Comparison of ENCODE assay signal across 9 mouse cellular contexts in the genomic region with DNA sequence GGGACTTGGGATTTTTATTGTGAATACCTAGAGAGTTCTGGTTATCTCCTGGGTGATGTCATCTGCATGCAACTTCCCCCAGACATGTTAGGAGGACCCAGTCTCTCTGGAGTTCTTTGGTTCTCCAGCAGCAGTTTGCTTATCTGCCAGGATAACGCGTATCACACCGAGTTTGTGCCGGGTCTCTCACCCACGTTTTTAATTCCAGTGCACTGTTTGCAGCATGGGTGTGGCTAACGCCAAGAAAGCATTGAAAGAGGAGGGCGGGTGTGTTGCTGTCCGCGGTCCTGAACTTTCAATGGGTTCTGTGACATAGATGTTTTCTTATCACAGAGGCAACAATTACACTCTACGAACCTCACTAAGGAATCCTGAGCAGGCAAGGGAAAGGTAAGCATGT. TPM values are rescaled to one million over a fixed set of nuclear protein-coding genes. Genes with fewer than 3 reads are reported as not detected.
A peak's percentile ranks its signal among the peaks of the same experiment; 100 is the strongest.
DNase-seq lines count a peak whose midpoint lies in the region; ATAC-seq and TF ChIP-seq lines count a peak whose summit lies in the region.
"Had no signal": no experiment of that assay in that cellular context is flagged by ENCODE, and none has a peak within 500 bp of the region (broad histone marks: within the 10 kb centered on the region; RNA-seq: fewer than 3 reads in every experiment).

No protein-coding gene starts in this region.

- no peaks in the 10 kb centered on the region for H3K27me3 ChIP-seq in heart, embryonic 12.5 days (replicated peaks)
- H3K27me3 ChIP-seq in G1E (ENCODE audit: insufficient read depth, low read length): no peaks in the 10 kb centered on the region
- H3K27me3 ChIP-seq in liver, embryonic 13.5 days: no peaks in the 10 kb centered on the region
- H3K27me3 ChIP-seq in stomach, postnatal 0 days (ENCODE audit: control insufficient read depth, insufficient read depth, low read length): no peaks in the 10 kb centered on the region

- WGBS in heart, embryonic 12.5 days: under 1% methylated on average over 10 of the region's 10 CpGs
- WGBS in liver, embryonic 13.5 days (ENCODE audit: insufficient replicate concordance): 2% methylated on average over 10 of the region's 10 CpGs
- 3% methylated on average over 10 of the region's 10 CpGs for WGBS in stomach, postnatal 0 days

- H3K9me3 ChIP-seq in heart, embryonic 12.5 days (replicated peaks): no peaks in the 10 kb centered on the region
- no peaks in the 10 kb centered on the region for H3K9me3 ChIP-seq in G1E (replicated peaks)
- no peaks in the 10 kb centered on the region for H3K9me3 ChIP-seq in liver, embryonic 13.5 days (replicated peaks)
- H3K9me3 ChIP-seq in stomach, postnatal 0 days (ENCODE audit: control insufficient read depth, low read length): no peaks in the 10 kb centered on the region
- H3K9me3 ChIP-seq: limb, embryonic 12.5 days had no signal

- no peak overlapping the region for H3K4me2 ChIP-seq in heart, embryonic 12.5 days
- no peak overlapping the region for H3K4me2 ChIP-seq in liver, embryonic 13.5 days
- H3K4me2 ChIP-seq in stomach, postnatal 0 days (replicated peaks; ENCODE audit: low read depth): no peak overlapping the region
- H3K4me2 ChIP-seq: limb, embryonic 12.5 days had no signal

- no peak overlapping the region for H3K4me3 ChIP-seq in heart, embryonic 12.5 days
- H3K4me3 ChIP-seq in G1E (ENCODE audit: low read depth, low read length): no peak overlapping the region
- H3K4me3 ChIP-seq in liver, embryonic 13.5 days (replicated peaks): no peak overlapping the region
- H3K4me3 ChIP-seq in stomach, postnatal 0 days (ENCODE audit: low read depth, low read length): no peak overlapping the region
- H3K4me3 ChIP-seq: limb, embryonic 12.5 days had no signal

- no peaks in the 10 kb centered on the region for H3K36me3 ChIP-seq in heart, embryonic 12.5 days
- no peaks in the 10 kb centered on the region for H3K36me3 ChIP-seq in G1E (replicated peaks)
- H3K36me3 ChIP-seq in liver, embryonic 13.5 days: no peaks in the 10 kb centered on the region
- no peaks in the 10 kb centered on the region for H3K36me3 ChIP-seq in stomach, postnatal 0 days (ENCODE audit: control insufficient read depth, insufficient read depth, low read length)
- H3K36me3 ChIP-seq: limb, embryonic 12.5 days had no signal

- H3K4me1 ChIP-seq in heart, embryonic 12.5 days (replicated peaks): 0 out of 2 replicates have a peak, but pooled peaks cover 2% of the 10 kb centered on the region
- H3K4me1 ChIP-seq in G1E (ENCODE audit: insufficient read depth, low read depth, low read length): no peaks in the 10 kb centered on the region
- no peaks in the 10 kb centered on the region for H3K4me1 ChIP-seq in liver, embryonic 13.5 days (replicated peaks)
- H3K4me1 ChIP-seq in stomach, postnatal 0 days (replicated peaks; ENCODE audit: control insufficient read depth, insufficient read depth): no peaks in the 10 kb centered on the region
- H3K4me1 ChIP-seq: limb, embryonic 12.5 days had no signal

- no peak for TF ChIP-seq EP300 in stomach, postnatal 0 days (optimal IDR thresholded peaks at IDR 0.05)

- no peak overlapping the region for H3K27ac ChIP-seq in heart, embryonic 12.5 days (ENCODE audit: poor library complexity, severe bottlenecking)
- no peak overlapping the region for H3K27ac ChIP-seq in liver, embryonic 13.5 days
- H3K27ac ChIP-seq in stomach, postnatal 0 days (replicated peaks): no peak overlapping the region
- H3K27ac ChIP-seq: limb, embryonic 12.5 days had no signal

- no peak overlapping the region for H3K9ac ChIP-seq in heart, embryonic 12.5 days
- no peak overlapping the region for H3K9ac ChIP-seq in liver, embryonic 13.5 days
- H3K9ac ChIP-seq in stomach, postnatal 0 days (ENCODE audit: low read length): no peak overlapping the region
- H3K9ac ChIP-seq: limb, embryonic 12.5 days had no signal

- no peak for ATAC-seq in heart, embryonic 12.5 days (ENCODE audit: insufficient number of reproducible peaks, low FRiP score)
- ATAC-seq in G1E (ENCODE audit: extremely low read depth, insufficient number of reproducible peaks, low FRiP score, poor library complexity, severe bottlenecking): no peak
- no peak for ATAC-seq in liver, embryonic 13.5 days (ENCODE audit: low read depth)
- ATAC-seq in stomach, postnatal 0 days (ENCODE audit: low FRiP score, low TSS enrichment): no peak
- ATAC-seq in megakaryocyte, adult 5-6 weeks (ENCODE audit: poor library complexity, severe bottlenecking): no peak

- peak; percentile 7 for DNase-seq in heart, adult 8-10 months (ENCODE audit: low spot score)
- peak; percentile 46 for DNase-seq in G1E (ENCODE audit: low spot score)
- DNase-seq in embryo, embryonic 11.5 days (ENCODE audit: low read depth, low spot score): peak; percentile 58
- DNase-seq in liver, embryonic 13.5 days: peak; percentile 33
- peak; percentile 80 for DNase-seq in stomach, postnatal 0 days (ENCODE audit: low spot score)
- no peak for DNase-seq in cerebellum, adult 18-20 months

- no peak for TF ChIP-seq CTCF in G1E (IDR thresholded peaks at IDR 0.05; ENCODE audit: low read depth, low read length)
- TF ChIP-seq CTCF in stomach, postnatal 0 days (IDR thresholded peaks at IDR 0.05; ENCODE audit: low read depth): no peak

RNA-seq across cellular contexts. Expression of a gene that starts 26.7 kb away (rescaled TPM):
- 10 to 100 TPM; 23.2 to 31.2 (median 26.0) TPM for total RNA-seq in heart, adult 8-10 months (2022)
- 27.5 and 29.3 TPM in 2 replicates for polyA plus RNA-seq in heart, embryonic 12.5 days (2016; fragmentation: Nextera tagmentation; extraction: Ambion mirVana)
- total RNA-seq in G1E (2014; fragmentation: Nextera tagmentation) (95.1 and 103 TPM in 2 replicates), G1E (2017) (20.8 and 22.9 TPM in 2 replicates)
- polyA plus RNA-seq in G1E (2012): 20.0 and 20.6 TPM in 2 replicates
- polyA plus RNA-seq in liver, embryonic 13.5 days (2015; fragmentation: Nextera tagmentation; extraction: Ambion mirVana): 9.1 and 11.5 TPM in 2 replicates
- 6.3 and 7.9 TPM in 2 replicates for polyA plus RNA-seq in stomach, postnatal 0 days (2015; fragmentation: Nextera tagmentation; extraction: Ambion mirVana)
- 166 and 192 TPM in 2 replicates for total RNA-seq in megakaryocyte, adult 5-6 weeks (2015)
- 58.9 and 66.4 TPM in 2 replicates for total RNA-seq in megakaryocyte, adult 5-6 weeks (2017)

RNA-seq across cellular contexts. Expression of a gene that starts 40.4 kb away (rescaled TPM):
- total RNA-seq in heart, adult 8-10 months (2022): under 1 TPM in 3 of 4 experiments, not detected in 1; 0.22 to 0.32 (median 0.25) TPM
- polyA plus RNA-seq in heart, embryonic 12.5 days (2016; fragmentation: Nextera tagmentation; extraction: Ambion mirVana): 30.2 and 30.3 TPM in 2 replicates
- total RNA-seq in G1E (2014; fragmentation: Nextera tagmentation) (25.9 and 27.4 TPM in 2 replicates), G1E (2017) (28.8 and 29.3 TPM in 2 replicates)
- polyA plus RNA-seq in G1E (2012): 0.90 and 1.5 TPM in 2 replicates
- polyA plus RNA-seq in liver, embryonic 13.5 days (2015; fragmentation: Nextera tagmentation; extraction: Ambion mirVana): 25.3 and 29.2 TPM in 2 replicates
- 9.5 and 11.0 TPM in 2 replicates for polyA plus RNA-seq in stomach, postnatal 0 days (2015; fragmentation: Nextera tagmentation; extraction: Ambion mirVana)
- total RNA-seq in megakaryocyte, adult 5-6 weeks (2015): 32.7 and 36.8 TPM in 2 replicates
- 35.0 and 39.8 TPM in 2 replicates for total RNA-seq in megakaryocyte, adult 5-6 weeks (2017)

Comparison
In these comparisons a context has a peak if more than half of its experiments do, and no peak if none do; other contexts are left out.
1. DNase-seq: peak in heart, adult 8-10 months (single experiment), G1E (single experiment), embryo, embryonic 11.5 days (single experiment), liver, embryonic 13.5 days (single experiment) and stomach, postnatal 0 days (single experiment); none in cerebellum, adult 18-20 months (0 of 2).